Mouse (Mus musculus) hindbrain, embryonic 12.5 days (tissue): ENCODE results near the gene Mrpl40. TPM values are rescaled to one million over a fixed set of nuclear protein-coding genes. Genes with fewer than 3 reads are reported as not detected.
"Not testable (repeated sequence)": the region's sequence is repeated elsewhere in the genome, so short reads cannot be mapped to it uniquely, and the experiment has no call there.

Experiments
- ATAC-seq: fragments of 200-750 bp; cut with Nextera tagmentation; 2 replicates; pipeline ENCODE4 v1.8.0; 2017; ENCODE audit warnings: moderate TSS enrichment; ENCODE audit not compliant: low FRiP score
- H3K27ac ChIP-seq: fragments of 300-500 bp; sonication (generic); 2 replicates; pipeline ENCODE4 v1.5.1; 2016; ENCODE audit warnings: mild to moderate bottlenecking
- H3K27me3 ChIP-seq: fragments of 300-500 bp; sonication (generic); 2 replicates; pipeline ENCODE4 v1.6.1; 2016; ENCODE audit warnings: mild to moderate bottlenecking
- H3K36me3 ChIP-seq: fragments of 300-500 bp; sonication (generic); 2 replicates; pipeline ENCODE4 v1.6.1; 2016; ENCODE audit warnings: mild to moderate bottlenecking
- H3K4me1 ChIP-seq: fragments of 300-500 bp; sonication (generic); 2 replicates; pipeline ENCODE4 v1.6.1; 2016
- H3K4me2 ChIP-seq: fragments of 300-500 bp; sonication (generic); replicated peaks from 2 replicates; pipeline ENCODE4 v1.6.1; 2016; ENCODE audit warnings: mild to moderate bottlenecking
- H3K4me3 ChIP-seq: fragments of 300-500 bp; sonication (generic); 2 replicates; pipeline ENCODE4 v1.5.1; 2016; ENCODE audit warnings: mild to moderate bottlenecking
- H3K9ac ChIP-seq: fragments of 300-500 bp; sonication (generic); 2 replicates; pipeline ENCODE4 v1.6.1; 2016; ENCODE audit warnings: mild to moderate bottlenecking, moderate library complexity
- H3K9me3 ChIP-seq: fragments of 300-500 bp; sonication (generic); replicated peaks from 2 replicates; pipeline ENCODE4 v1.6.1; 2016; ENCODE audit warnings: mild to moderate bottlenecking
- WGBS: fragments of 180-500 bp; shearing (Covaris S2); methylation state at CpG from one replicate; pipeline ENCODE4 v1.1.7; 2016; 5-methylcytosine and 5-hydroxymethylcytosine counted together
- polyA plus RNA-seq: library from polyadenylated mRNA; unstranded; fragments of >200 nt; fragmentation: Nextera tagmentation; extraction: Ambion mirVana; gene quantifications from 2 replicates; pipeline ENCODE4 v1.2.1, GENCODE M21; 2016

Gene Mrpl40
- polyA plus RNA-seq, 1 experiment from 2014 or later: 76.8 TPM

DNA sequence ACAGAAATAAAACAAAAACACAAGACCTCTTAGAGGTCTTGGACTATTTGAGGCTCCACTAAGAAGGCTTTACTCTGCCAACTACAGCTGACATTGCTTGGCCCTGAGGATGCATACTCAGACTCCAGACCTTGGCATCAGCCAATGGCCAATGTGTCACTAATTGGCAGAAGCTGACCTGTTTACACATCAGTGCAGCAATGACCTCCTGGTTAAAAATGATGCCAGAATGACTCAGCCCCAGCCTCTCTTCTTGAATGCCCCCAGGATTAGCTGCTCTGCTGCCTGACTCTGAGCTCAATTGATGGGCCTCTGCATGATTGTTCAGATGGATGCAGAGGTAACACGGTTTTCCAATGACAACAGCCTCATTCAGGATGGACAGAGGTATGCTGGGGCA, 16.5 kb downstream of the Mrpl40 start:
- ATAC-seq: no peak
- Histone ChIP-seq H3K36me3 (no peaks in the 10 kb centered on the region), H3K9me3 (no peaks in the 10 kb centered on the region), H3K9ac (no peak overlapping the region), H3K27me3 (no peaks in the 10 kb centered on the region), H3K4me3 (no peak overlapping the region), H3K27ac (no peak overlapping the region), H3K4me2 (no peak overlapping the region), H3K4me1 (no peaks in the 10 kb centered on the region)
- 87% methylated on average over 1 of the region's 1 CpGs for WGBS

DNA sequence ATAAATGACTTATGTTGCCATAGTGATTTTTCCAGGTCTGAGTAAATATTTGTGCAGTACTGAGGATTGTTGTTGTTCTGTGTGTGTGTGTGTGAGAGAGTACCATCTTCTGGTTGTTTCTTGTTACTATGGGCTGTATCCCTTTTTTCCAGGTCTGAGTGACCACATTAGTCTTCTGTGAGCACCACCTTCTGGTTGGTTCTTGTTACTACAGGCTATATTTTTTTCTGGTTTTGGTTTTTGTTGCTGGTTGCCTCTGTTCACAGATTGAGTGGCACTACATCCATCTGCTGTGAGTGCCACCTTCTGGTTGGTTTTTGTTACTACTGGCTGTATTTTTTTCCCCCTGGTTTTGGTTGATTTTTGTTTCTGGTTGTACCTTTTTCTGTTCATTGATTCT, 18.1 kb downstream of the Mrpl40 start:
- no peaks in the 10 kb centered on the region for H3K27me3 ChIP-seq
- H3K27ac ChIP-seq: no peak overlapping the region
- no peaks in the 10 kb centered on the region for H3K9me3 ChIP-seq
- H3K36me3 ChIP-seq: no peaks in the 10 kb centered on the region
- ATAC-seq: no peak
- no peaks in the 10 kb centered on the region for H3K4me1 ChIP-seq
- H3K9ac ChIP-seq: no peak overlapping the region
- no peak overlapping the region for H3K4me2 ChIP-seq
- no peak overlapping the region for H3K4me3 ChIP-seq

DNA sequence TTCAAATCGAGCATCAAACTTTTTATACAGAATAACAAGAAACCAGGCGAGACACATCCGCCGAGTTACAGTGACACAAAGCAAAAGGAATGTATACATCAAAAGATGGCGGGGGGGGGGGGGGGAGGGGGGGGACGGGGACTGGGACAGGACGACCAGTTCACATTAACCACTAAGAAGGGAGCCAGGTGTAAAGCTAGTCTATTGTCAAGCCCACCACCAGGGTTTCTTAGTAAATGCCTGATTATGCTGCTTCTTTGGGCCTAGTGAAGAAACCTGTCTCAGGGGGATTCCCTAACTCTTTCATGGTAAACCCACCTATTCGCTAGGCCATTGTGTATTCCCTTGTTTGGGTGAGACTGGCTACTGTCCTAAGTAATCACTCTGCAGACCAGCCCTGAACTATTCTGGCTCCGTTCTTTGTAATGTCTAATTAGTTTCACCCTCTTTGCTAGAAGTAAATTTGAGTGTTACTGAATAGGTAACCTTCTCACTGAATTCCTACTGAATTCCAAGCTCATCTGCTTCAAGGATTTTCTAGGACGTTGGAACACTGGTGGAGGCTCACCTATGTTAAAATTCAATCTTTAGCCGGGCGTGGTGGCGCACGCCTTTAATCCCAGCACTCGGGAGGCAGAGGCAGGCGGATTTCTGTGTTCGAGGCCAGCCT, 27.0 kb downstream of the Mrpl40 start:
- not testable (repeated sequence) for H3K4me2 ChIP-seq, H3K4me3 ChIP-seq, H3K27ac ChIP-seq, ATAC-seq, H3K4me1 ChIP-seq, H3K9ac ChIP-seq, H3K36me3 ChIP-seq, H3K27me3 ChIP-seq, H3K9me3 ChIP-seq
- 90% methylated on average over 15 of the region's 17 CpGs for WGBS

DNA sequence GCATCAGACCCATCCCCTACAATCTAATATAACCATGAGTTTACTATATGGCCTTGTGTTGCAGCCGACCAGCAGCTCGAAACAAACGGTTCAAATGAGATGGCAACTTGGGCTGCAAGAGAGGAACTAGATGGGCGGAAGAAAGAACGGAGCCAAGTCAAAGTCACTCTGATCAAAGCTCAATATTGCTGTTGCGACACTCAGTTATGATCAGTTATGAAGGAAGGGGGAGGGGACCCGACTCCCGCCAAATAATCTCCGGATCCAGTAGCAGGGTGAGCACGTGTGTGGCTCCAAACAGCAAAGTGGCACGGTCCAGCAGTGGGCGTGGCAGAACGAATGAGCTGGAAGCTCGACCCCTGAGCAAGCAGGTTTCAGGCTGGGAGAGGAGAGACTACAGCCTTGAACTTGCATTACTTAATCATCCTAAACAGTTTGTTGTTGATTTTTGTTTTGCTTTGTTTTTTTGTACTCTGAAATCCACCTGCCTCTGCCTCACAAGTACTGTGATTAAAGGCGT, 30.3 kb downstream of the Mrpl40 start:
- Histone ChIP-seq H3K36me3 (no peaks in the 10 kb centered on the region), H3K4me1 (no peaks in the 10 kb centered on the region), H3K27me3 (no peaks in the 10 kb centered on the region), H3K27ac (no peak overlapping the region), H3K4me2 (no peak overlapping the region), H3K4me3 (no peak overlapping the region), H3K9me3 (no peaks in the 10 kb centered on the region; the same call in 1 of the 2 replicates), H3K9ac (no peak overlapping the region)
- 92% methylated on average over 15 of the region's 15 CpGs for WGBS
- no peak for ATAC-seq

DNA sequence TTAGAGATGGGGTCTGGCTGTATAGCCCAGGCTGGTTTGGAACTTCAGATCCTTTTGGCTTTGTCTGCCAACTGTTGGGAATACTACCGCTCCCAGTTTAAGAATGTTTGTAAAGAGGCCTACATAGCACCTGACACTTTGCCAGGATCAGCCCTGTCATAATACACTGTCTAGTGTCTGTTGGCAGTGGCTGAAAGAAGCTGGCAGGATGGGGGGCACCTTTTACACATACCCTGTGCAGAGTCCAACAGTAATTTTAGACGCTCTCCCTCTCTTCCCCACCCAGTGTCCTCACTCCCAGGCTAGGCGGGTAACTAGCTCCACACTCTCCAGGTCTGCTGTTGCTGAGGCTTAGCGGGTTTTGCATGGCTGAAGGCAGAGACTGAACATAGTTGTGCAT, 38.3 kb downstream of the Mrpl40 start:
- H3K4me1 ChIP-seq: no peaks in the 10 kb centered on the region
- no peak for ATAC-seq
- no peak overlapping the region for H3K4me2 ChIP-seq
- no peaks in the 10 kb centered on the region for H3K9me3 ChIP-seq
- H3K27me3 ChIP-seq: no peaks in the 10 kb centered on the region
- 99% methylated on average over 4 of the region's 4 CpGs for WGBS
- no peak overlapping the region for H3K9ac ChIP-seq
- H3K36me3 ChIP-seq: peaks cover 20% of the 10 kb centered on the region
- no peak overlapping the region for H3K4me3 ChIP-seq
- no peak overlapping the region for H3K27ac ChIP-seq

DNA sequence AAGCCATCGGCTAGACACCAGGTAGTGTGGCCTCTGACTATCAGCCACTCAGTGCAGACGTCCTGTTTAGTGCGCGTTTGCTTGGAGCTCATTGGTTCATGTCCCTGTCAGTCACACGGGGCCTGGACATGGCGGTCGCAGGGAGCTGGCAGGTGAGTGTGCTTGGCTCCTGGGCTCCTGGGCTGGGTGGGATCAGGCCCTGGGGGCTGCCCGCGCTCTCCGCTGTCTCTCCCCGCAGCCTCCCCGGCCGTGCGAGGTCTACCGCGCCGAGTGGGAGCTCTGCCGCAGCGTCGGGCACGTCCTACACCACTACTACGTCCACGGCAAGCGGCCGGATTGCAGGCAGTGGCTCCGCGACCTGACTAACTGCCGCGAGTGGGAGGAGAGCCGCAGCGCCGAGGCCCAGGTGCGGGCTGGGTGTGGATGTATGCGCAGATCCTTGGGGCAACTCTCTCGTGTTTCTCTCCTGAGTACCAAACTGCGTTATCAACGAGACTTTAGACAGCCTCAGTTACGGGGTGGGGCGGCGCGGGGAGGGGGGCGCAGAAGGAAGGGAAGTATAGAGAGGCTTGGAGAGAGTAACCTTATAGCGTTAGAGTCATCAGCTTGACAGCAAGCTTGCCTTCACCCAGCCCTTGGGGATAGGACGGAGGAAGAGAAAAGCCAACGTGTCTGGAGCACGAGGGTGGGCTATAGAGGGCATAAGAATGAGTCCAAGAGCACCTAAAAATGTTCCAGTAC, 40.0 kb downstream of the Mrpl40 start, which contains the start of the genes 2510002D24Rik and Gm28539:
Gene 2510002D24Rik (plus strand): TSS at position 111 of the 741 bp plus-strand sequence.
Gene Gm28539 (plus strand): TSS at position 117 of the 741 bp plus-strand sequence.
- WGBS: under 1% methylated on average over 46 of the region's 46 CpGs
- H3K4me1 ChIP-seq: no peaks in the 10 kb centered on the region
- no peaks in the 10 kb centered on the region for H3K27me3 ChIP-seq
- H3K4me2 ChIP-seq: peak within 1 kb of the TSS; percentile 62
- no peaks in the 10 kb centered on the region for H3K9me3 ChIP-seq
- peak; percentile 98 for ATAC-seq
- peak within 1 kb of the TSS; percentile 82 for H3K9ac ChIP-seq
- peak within 1 kb of the TSS; percentile 60; the same call in 1 of the 2 replicates for H3K27ac ChIP-seq
- peak within 1 kb of the TSS; percentile 85 for H3K4me3 ChIP-seq
- peaks cover 34% of the 10 kb centered on the region for H3K36me3 ChIP-seq

DNA sequence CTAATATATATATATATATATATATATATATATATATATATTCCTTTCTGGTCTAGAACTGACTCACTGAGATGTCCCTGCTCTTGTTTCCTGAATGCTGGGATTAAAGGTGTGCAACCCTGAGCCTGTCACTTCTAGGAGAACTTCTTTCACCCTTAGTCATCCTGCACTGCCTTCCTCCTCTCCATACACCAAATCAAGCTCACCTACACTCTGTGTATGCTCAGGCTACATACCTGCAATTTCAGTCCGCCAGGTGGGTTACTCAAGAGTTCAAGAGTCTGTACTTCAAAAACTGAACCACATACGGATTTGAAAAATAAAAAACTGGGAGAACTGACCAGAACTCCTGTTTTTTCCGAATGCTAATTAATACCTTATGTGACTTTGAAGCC, 40.6 kb downstream of the Mrpl40 start:
- Histone ChIP-seq H3K4me3 (peak overlapping the region; percentile 85), H3K9ac (no peak overlapping the region; the same call in 1 of the 2 replicates), H3K27ac (no peak overlapping the region), H3K9me3 (no peaks in the 10 kb centered on the region), H3K4me1 (no peaks in the 10 kb centered on the region), H3K27me3 (no peaks in the 10 kb centered on the region), H3K4me2 (peak overlapping the region; percentile 62), H3K36me3 (peaks cover 39% of the 10 kb centered on the region)
- 26% methylated on average over 3 of the region's 3 CpGs for WGBS
- peak; percentile 55 for ATAC-seq

DNA sequence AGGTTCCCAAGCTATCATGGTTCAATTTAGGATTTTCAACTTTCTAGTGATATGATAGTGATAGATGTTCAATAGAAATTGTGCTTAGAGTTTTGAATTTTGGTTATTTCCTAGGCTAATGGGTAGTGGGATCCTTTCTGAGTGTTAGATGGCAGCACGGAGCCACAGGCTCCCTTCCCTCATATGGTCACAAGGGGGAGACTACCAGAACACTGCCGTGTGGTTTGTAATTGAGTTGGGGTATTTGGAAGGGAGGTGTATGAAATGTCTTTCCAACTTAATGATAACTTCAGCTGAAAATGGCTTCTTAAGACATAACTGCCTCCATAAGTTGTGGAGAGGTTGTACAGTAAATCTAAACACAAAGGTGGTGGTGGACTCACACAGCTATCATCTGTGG, 43.2 kb downstream of the Mrpl40 start:
- no peaks in the 10 kb centered on the region for H3K27me3 ChIP-seq
- H3K4me1 ChIP-seq: no peaks in the 10 kb centered on the region
- no peak overlapping the region for H3K4me2 ChIP-seq
- no peaks in the 10 kb centered on the region for H3K9me3 ChIP-seq
- peaks cover 56% of the 10 kb centered on the region for H3K36me3 ChIP-seq
- ATAC-seq: no peak
- 68% methylated on average over 2 of the region's 2 CpGs for WGBS
- H3K27ac ChIP-seq: no peak overlapping the region
- H3K9ac ChIP-seq: no peak overlapping the region
- H3K4me3 ChIP-seq: no peak overlapping the region

DNA sequence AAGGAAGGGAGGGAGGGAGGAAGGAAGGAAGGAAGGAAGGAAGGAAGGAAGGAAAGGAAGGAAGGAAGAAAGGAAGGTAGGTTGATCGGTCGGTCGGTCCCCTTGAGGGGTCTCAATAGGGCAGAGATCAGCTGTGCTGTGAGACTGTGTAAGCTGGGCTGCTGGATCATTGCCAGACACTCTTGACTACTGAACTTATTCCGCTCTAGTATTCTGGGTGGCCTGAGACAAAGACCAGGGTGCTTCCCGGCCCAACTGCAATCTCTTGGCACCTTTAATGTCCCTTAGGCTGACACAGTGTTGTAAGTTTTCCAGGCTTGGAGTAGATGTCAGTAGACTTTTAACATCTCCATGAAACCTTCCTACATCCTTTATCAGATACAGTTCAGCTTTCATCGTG, 47.6 kb downstream of the Mrpl40 start:
- Histone ChIP-seq H3K36me3 (peaks cover 87% of the 10 kb centered on the region), H3K9ac (no peak overlapping the region), H3K27me3 (no peaks in the 10 kb centered on the region), H3K4me3 (no peak overlapping the region), H3K4me1 (no peaks in the 10 kb centered on the region), H3K9me3 (no peaks in the 10 kb centered on the region), H3K4me2 (no peak overlapping the region), H3K27ac (no peak overlapping the region)
- WGBS: 89% methylated on average over 6 of the region's 6 CpGs
- ATAC-seq: no peak

DNA sequence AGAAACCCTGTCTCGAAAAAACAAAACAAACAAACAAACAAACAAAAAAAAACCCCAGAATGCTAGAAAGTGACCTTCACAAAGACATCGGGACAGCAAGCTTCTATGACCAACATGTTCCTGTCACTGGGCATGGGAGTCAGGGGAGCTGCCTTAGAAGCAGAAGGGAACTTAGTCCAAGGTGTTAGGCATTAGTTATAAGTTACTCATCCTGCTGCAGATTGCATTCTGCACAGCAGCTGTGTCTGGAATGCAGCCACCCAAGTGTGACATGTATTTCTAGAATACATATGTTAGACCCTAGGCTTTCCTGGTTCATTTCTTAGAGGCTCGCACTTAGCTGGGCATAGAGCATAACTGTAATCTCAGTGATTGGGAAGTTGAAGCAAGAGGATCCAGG, 48.0 kb downstream of the Mrpl40 start:
- no peak for ATAC-seq
- Histone ChIP-seq H3K9ac (no peak overlapping the region), H3K27me3 (no peaks in the 10 kb centered on the region), H3K36me3 (peaks cover 87% of the 10 kb centered on the region), H3K27ac (no peak overlapping the region), H3K4me1 (no peaks in the 10 kb centered on the region), H3K9me3 (no peaks in the 10 kb centered on the region), H3K4me3 (no peak overlapping the region), H3K4me2 (no peak overlapping the region)
- 92% methylated on average over 3 of the region's 3 CpGs for WGBS

DNA sequence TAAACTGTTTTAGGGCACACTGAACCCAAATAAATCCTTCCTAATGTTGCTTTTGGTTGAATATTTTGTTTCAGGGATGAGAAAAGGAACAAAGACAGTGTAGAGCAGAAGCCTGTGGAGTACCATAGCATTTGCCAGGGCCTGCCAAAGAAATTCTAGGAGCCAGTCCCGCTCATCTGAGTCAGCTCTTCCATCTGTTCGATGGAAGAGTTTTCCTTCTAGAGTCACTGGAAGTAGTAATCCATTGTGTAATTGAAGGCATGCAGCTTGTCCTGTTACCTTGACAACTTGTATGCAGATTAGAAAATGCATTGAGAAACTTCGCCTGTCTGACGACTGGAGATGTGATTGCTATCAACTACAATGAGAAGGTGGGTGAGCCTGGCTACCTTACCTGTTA, 53.7 kb downstream of the Mrpl40 start:
- Histone ChIP-seq H3K36me3 (peaks cover 95% of the 10 kb centered on the region), H3K4me1 (no peaks in the 10 kb centered on the region), H3K4me2 (no peak overlapping the region), H3K4me3 (no peak overlapping the region), H3K27ac (no peak overlapping the region), H3K27me3 (no peaks in the 10 kb centered on the region), H3K9ac (no peak overlapping the region), H3K9me3 (no peaks in the 10 kb centered on the region)
- ATAC-seq: no peak
- WGBS: 76% methylated on average over 4 of the region's 4 CpGs

DNA sequence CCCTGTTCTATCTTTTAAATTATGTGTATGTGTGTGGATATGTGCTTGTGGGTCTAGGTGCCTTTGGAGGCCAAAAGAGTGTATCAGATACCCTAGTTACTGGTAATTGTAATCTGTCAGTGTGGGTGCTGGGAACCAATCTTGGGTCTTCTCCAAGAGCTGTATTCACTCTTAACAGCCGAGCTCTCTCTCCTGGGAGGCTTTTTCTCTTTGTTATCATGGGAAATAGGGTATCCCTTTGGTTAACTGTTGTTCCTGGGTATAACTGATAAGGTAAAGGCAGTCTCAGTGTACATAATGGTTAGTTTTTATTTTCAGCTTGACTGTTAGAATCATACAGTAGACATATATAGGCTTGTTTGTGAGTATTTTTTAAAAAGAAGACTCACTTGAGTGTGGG, 54.3 kb downstream of the Mrpl40 start:
- no peak overlapping the region for H3K27ac ChIP-seq
- no peaks in the 10 kb centered on the region for H3K27me3 ChIP-seq
- no peaks in the 10 kb centered on the region for H3K4me1 ChIP-seq

More for the DNA sequence above, 54.3 kb downstream of the Mrpl40 start:
- H3K36me3 ChIP-seq: peaks cover 95% of the 10 kb centered on the region
- H3K4me2 ChIP-seq: no peak overlapping the region
- ATAC-seq: no peak
- H3K9ac ChIP-seq: no peak overlapping the region
- WGBS: 88% methylated on average over 1 of the region's 1 CpGs
- H3K4me3 ChIP-seq: no peak overlapping the region
- no peaks in the 10 kb centered on the region for H3K9me3 ChIP-seq
